In the genomic region with DNA sequence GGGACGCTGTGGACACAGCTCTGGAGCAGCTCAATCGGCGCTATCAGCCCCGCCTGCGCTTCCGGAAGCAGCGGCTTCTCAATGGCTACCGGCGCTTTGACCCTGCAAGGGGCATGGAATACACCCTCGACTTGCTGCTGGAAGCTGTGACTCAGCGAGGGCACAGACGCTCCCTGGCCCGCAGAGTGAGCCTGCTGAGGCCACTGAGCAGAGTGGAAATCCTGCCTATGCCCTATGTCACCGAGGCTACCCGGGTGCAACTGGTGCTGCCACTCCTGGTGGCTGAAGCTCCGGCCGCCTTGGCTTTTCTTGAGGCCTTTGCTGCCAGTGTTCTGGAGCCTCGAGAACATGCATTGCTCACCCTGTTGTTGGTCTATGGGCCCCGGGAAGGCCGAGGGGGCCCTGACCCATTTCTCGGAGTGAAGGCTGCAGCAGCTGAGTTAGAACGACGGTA, we compare ENCODE assay signal across 8 mouse cellular contexts. TPM values are rescaled to one million over a fixed set of nuclear protein-coding genes. Genes with fewer than 3 reads are reported as not detected.
A peak's percentile ranks its signal among the peaks of the same experiment; 100 is the strongest.
DNase-seq lines count a peak whose midpoint lies in the region; ATAC-seq and TF ChIP-seq lines count a peak whose summit lies in the region.

No protein-coding gene starts in this region.

- H3K4me1 ChIP-seq in liver, embryonic 14.5 days (replicated peaks; ENCODE audit: control insufficient read depth in 2 of 2, insufficient read depth in 2 of 2, low read length in 1 of 2), result peaks cover 3 to 8% of the 10 kb centered on the region in 2 experiments; a peak in 2 of 4 replicates

- no peak overlapping the region for H3K9ac ChIP-seq in liver, embryonic 14.5 days (replicated peaks)

- peak overlapping the region; percentile 37 for H3K4me2 ChIP-seq in liver, embryonic 14.5 days (ENCODE audit: low read depth)

- H3K4me3 ChIP-seq in liver, embryonic 14.5 days (ENCODE audit: insufficient read depth in 1 of 2, low read depth in 2 of 2, low read length in 2 of 2), result no peak overlapping the region

- H3K36me3 ChIP-seq in liver, embryonic 14.5 days (replicated peaks; ENCODE audit: control insufficient read depth, insufficient read depth, low read depth), result peaks cover 5% of the 10 kb centered on the region; the same call in 1 of the 2 replicates

- no peaks in the 10 kb centered on the region for H3K9me3 ChIP-seq in liver, embryonic 14.5 days (ENCODE audit: control insufficient read depth, low read length)

- H3K27me3 ChIP-seq in liver, embryonic 14.5 days (ENCODE audit: control insufficient read depth, insufficient read depth, low read length), result peaks cover 9% of the 10 kb centered on the region

- TF ChIP-seq EP300 in liver, embryonic 14.5 days (IDR thresholded peaks at IDR 0.05; ENCODE audit: low read depth), result no peak

- TF ChIP-seq CTCF in liver, embryonic 14.5 days (IDR thresholded peaks at IDR 0.05; ENCODE audit: low read depth), result no peak

- DNase-seq in kidney, adult 18-20 months, result peak; percentile 27
- no peak for DNase-seq in kidney, adult 9 months
- peak; percentile 78 to 83 for DNase-seq in adrenal gland, postnatal 36 days
- peak; percentile 24 to 36 for DNase-seq in heart, postnatal 10 days
- DNase-seq in liver, embryonic 14.5 days (ENCODE audit: low read depth in 3 of 3, low spot score in 3 of 3), result no peak
- no peak for DNase-seq in left cerebral cortex, adult 8-10 months (ENCODE audit: low spot score in 2 of 2)
- DNase-seq in right cerebral cortex, postnatal 4 days, result no peak

- ATAC-seq in liver, embryonic 14.5 days (ENCODE audit: insufficient read depth), result no peak
- ATAC-seq in frontal cortex, adult (ENCODE audit: low TSS enrichment), result no peak

- no peak overlapping the region for H3K27ac ChIP-seq in liver, embryonic 14.5 days

- intact Hi-C loops in heart, postnatal 10 days (cut with DNase I), result no loop called here

- 11% methylated on average over 23 of the region's 23 CpGs for WGBS in liver, embryonic 14.5 days (ENCODE audit: insufficient replicate concordance)

RNA-seq across cellular contexts. Expression of a gene that starts 4.8 kb away (rescaled TPM):
- 10 to 100 TPM; 35.7 to 52.5 TPM for total RNA-seq in adrenal gland, postnatal 36 days (2021)
- total RNA-seq in heart, postnatal 10 days (2021), result 10 to 100 TPM; 19.4 to 19.8 TPM
- 5.6 and 5.9 TPM in 2 replicates for polyA plus RNA-seq in liver, embryonic 14.5 days (2012; rRNA removed)
- 5.9 and 6.5 TPM in 2 replicates for polyA plus RNA-seq in liver, embryonic 14.5 days (2014; fragmentation: Nextera tagmentation; extraction: Ambion mirVana)
- 10 to 100 TPM; 63.7 to 82.2 (median 70.9) TPM for total RNA-seq in left cerebral cortex, adult 8-10 months (2022)

RNA-seq across cellular contexts. Expression of a gene that starts 14.0 kb away (rescaled TPM):
- total RNA-seq in adrenal gland, postnatal 36 days (2021), result 10 to 100 TPM; 69.3 to 79.2 TPM
- total RNA-seq in heart, postnatal 10 days (2021), result 10 to 100 TPM; 44.2 to 47.5 TPM
- 29.2 and 33.6 TPM in 2 replicates for polyA plus RNA-seq in liver, embryonic 14.5 days (2012; rRNA removed)
- polyA plus RNA-seq in liver, embryonic 14.5 days (2014; fragmentation: Nextera tagmentation; extraction: Ambion mirVana), result 50.9 and 53.5 TPM in 2 replicates
- 10 to 100 TPM; 80.5 to 93.3 (median 83.7) TPM for total RNA-seq in left cerebral cortex, adult 8-10 months (2022)

RNA-seq across cellular contexts. Expression of a gene that starts 32.9 kb away (rescaled TPM):
- total RNA-seq in adrenal gland, postnatal 36 days (2021), result 10 to 100 TPM; 16.0 to 17.4 TPM
- total RNA-seq in heart, postnatal 10 days (2021), result 10 to 100 TPM; 61.4 to 67.8 TPM
- 1.1 and 1.5 TPM in 2 replicates for polyA plus RNA-seq in liver, embryonic 14.5 days (2012; rRNA removed)
- polyA plus RNA-seq in liver, embryonic 14.5 days (2014; fragmentation: Nextera tagmentation; extraction: Ambion mirVana), result 0.95 and 1.0 TPM in 2 replicates
- 100 to 1,000 TPM in 2 of 4 experiments, 10 to 100 TPM in 2; 98.6 to 117 (median 104) TPM for total RNA-seq in left cerebral cortex, adult 8-10 months (2022)

RNA-seq across cellular contexts. Expression of a gene that starts 34.7 kb away (rescaled TPM):
- total RNA-seq in adrenal gland, postnatal 36 days (2021), result not detected
- not detected for total RNA-seq in heart, postnatal 10 days (2021)
- polyA plus RNA-seq in liver, embryonic 14.5 days (2012; rRNA removed), result 0.03 TPM in 1 of 2 replicates, not detected in the other
- polyA plus RNA-seq in liver, embryonic 14.5 days (2014; fragmentation: Nextera tagmentation; extraction: Ambion mirVana), result not detected in 2 replicates
- total RNA-seq in left cerebral cortex, adult 8-10 months (2022), result under 1 TPM in 2 of 4 experiments, not detected in 2; 0.11 to 0.16 TPM

RNA-seq across cellular contexts. Expression of a gene that starts 50.5 kb away (rescaled TPM):
- under 1 TPM in 1 of 2 experiments, not detected in 1; 0.49 TPM for total RNA-seq in adrenal gland, postnatal 36 days (2021)
- 10 to 100 TPM; 41.9 to 47.0 TPM for total RNA-seq in heart, postnatal 10 days (2021)
- polyA plus RNA-seq in liver, embryonic 14.5 days (2012; rRNA removed), result 0.08 and 0.13 TPM in 2 replicates
- polyA plus RNA-seq in liver, embryonic 14.5 days (2014; fragmentation: Nextera tagmentation; extraction: Ambion mirVana), result not detected in 2 replicates
- total RNA-seq in left cerebral cortex, adult 8-10 months (2022), result 1 to 10 TPM in 2 of 4 experiments, under 1 TPM in 2; 0.65 to 4.1 (median 2.1) TPM

Comparison
In these comparisons a context has a peak if more than half of its experiments do, and no peak if none do; other contexts are left out.
1. DNase-seq: peak in kidney, adult 18-20 months (single experiment), adrenal gland, postnatal 36 days (2 of 2) and heart, postnatal 10 days (2 of 2); none in kidney, adult 9 months (single experiment), liver, embryonic 14.5 days (0 of 3), left cerebral cortex, adult 8-10 months (0 of 2) and right cerebral cortex, postnatal 4 days (single experiment).